21 mouse cellular contexts compared by ENCODE assay signal in the genomic region with DNA sequence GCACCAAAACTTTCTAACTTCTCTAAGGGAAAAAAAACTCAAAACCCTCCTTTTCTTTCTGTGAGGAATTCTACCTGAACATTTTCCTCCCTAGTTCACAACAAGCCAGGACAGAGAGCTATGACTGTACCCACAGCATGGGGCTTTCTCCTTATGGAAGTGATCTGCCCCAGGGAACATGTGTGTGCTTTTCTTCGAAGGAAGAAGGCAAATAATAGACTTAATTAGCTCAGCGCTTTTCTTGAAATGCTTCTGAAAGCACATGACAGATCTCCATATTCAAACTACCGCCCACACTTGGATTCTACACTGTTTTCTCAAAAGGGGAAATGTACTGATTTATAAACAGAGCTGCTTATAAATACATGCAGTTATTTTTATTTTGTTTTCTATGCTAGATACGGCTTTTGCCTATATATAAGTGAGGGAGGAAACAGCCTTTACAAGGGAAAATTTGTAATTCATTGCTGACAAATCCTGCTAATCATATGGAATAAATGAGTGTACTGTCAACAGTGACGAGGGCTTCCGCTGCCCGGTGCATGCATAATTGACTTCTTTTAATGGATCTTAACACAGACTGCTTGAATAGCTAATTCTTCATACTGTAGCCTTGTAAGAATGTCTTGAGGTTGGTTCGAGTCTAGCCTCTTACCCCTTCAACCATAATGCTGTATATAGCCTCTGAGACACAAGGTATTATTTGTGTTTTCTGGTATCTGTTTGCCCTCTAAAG.
DNase-seq lines count a peak whose midpoint lies in the region; ATAC-seq and TF ChIP-seq lines count a peak whose summit lies in the region.
"Had no signal": no experiment of that assay in that cellular context is flagged by ENCODE, and none has a peak within 500 bp of the region (broad histone marks: within the 10 kb centered on the region; RNA-seq: fewer than 3 reads in every experiment).

No protein-coding gene starts in this region.

- peaks cover 2% of the 10 kb centered on the region; the same call in 1 of the 2 replicates for H3K4me1 ChIP-seq in midbrain, embryonic 14.5 days (ENCODE audit: control insufficient read depth, insufficient read depth, low read length)
- H3K4me1 ChIP-seq in midbrain, embryonic 13.5 days (replicated peaks): peaks cover 5% of the 10 kb centered on the region; the same call in 1 of the 2 replicates
- H3K4me1 ChIP-seq in forebrain, embryonic 12.5 days: peaks cover 13% of the 10 kb centered on the region
- peaks cover 8% of the 10 kb centered on the region for H3K4me1 ChIP-seq in forebrain, embryonic 16.5 days (replicated peaks; ENCODE audit: control insufficient read depth, insufficient read depth, low read length)
- H3K4me1 ChIP-seq in kidney, embryonic 14.5 days (ENCODE audit: control insufficient read depth, insufficient read depth, low read length): no peaks in the 10 kb centered on the region
- H3K4me1 ChIP-seq: heart, embryonic 15.5 days; hindbrain, embryonic 13.5 days had no signal

- H3K36me3 ChIP-seq in midbrain, embryonic 14.5 days (ENCODE audit: control insufficient read depth, insufficient read depth, low read length): no peaks in the 10 kb centered on the region
- no peaks in the 10 kb centered on the region for H3K36me3 ChIP-seq in midbrain, embryonic 13.5 days
- H3K36me3 ChIP-seq in forebrain, embryonic 12.5 days (replicated peaks): no peaks in the 10 kb centered on the region
- H3K36me3 ChIP-seq in forebrain, embryonic 16.5 days (ENCODE audit: control insufficient read depth, insufficient read depth): no peaks in the 10 kb centered on the region
- H3K36me3 ChIP-seq in kidney, embryonic 14.5 days (ENCODE audit: control insufficient read depth, insufficient read depth, low read length): no peaks in the 10 kb centered on the region
- H3K36me3 ChIP-seq: embryonic facial prominence, embryonic 13.5 days; G1E; heart, embryonic 15.5 days; hindbrain, embryonic 13.5 days had no signal

- peak; percentile 27 for DNase-seq in midbrain, embryonic 14.5 days
- no peak for DNase-seq in neural tube, embryonic 10.5 days (ENCODE audit: extremely low spot score, low spot score)
- no peak for DNase-seq in layer of hippocampus, adult 2 months (ENCODE audit: low spot score in 2 of 2)
- DNase-seq: adrenal gland, adult 8-10 months; adrenal gland, postnatal 36 days; cerebellum, adult 11-12 months; cerebellum, adult 9-10 months; cerebellum, postnatal 25 days; gastrocnemius, postnatal 14 days; heart, adult 2 months; heart, postnatal 14 days had no signal

- H3K4me2 ChIP-seq in midbrain, embryonic 14.5 days (ENCODE audit: low read length): no peak overlapping the region
- no peak overlapping the region for H3K4me2 ChIP-seq in midbrain, embryonic 13.5 days (replicated peaks)
- H3K4me2 ChIP-seq in forebrain, embryonic 12.5 days: no peak overlapping the region
- H3K4me2 ChIP-seq in forebrain, embryonic 16.5 days (ENCODE audit: low read length): no peak overlapping the region
- H3K4me2 ChIP-seq in kidney, embryonic 14.5 days (replicated peaks; ENCODE audit: low read depth, low read length): no peak overlapping the region
- H3K4me2 ChIP-seq: embryonic facial prominence, embryonic 13.5 days; heart, embryonic 11.5 days; heart, embryonic 15.5 days; hindbrain, embryonic 13.5 days had no signal

- no peaks in the 10 kb centered on the region for H3K9me3 ChIP-seq in midbrain, embryonic 14.5 days (ENCODE audit: control insufficient read depth, low read length)
- H3K9me3 ChIP-seq in midbrain, embryonic 13.5 days: no peaks in the 10 kb centered on the region
- no peaks in the 10 kb centered on the region for H3K9me3 ChIP-seq in forebrain, embryonic 12.5 days
- no peaks in the 10 kb centered on the region for H3K9me3 ChIP-seq in forebrain, embryonic 16.5 days (ENCODE audit: control insufficient read depth, low read length)
- H3K9me3 ChIP-seq in kidney, embryonic 14.5 days (ENCODE audit: control insufficient read depth, low read length): no peaks in the 10 kb centered on the region
- H3K9me3 ChIP-seq: embryonic facial prominence, embryonic 13.5 days; heart, embryonic 15.5 days; hindbrain, embryonic 13.5 days had no signal

- no peak overlapping the region for H3K4me3 ChIP-seq in midbrain, embryonic 14.5 days (replicated peaks; ENCODE audit: low read depth, low read length)
- H3K4me3 ChIP-seq in midbrain, embryonic 13.5 days (replicated peaks): no peak overlapping the region
- H3K4me3 ChIP-seq in forebrain, embryonic 12.5 days (replicated peaks): no peak overlapping the region
- H3K4me3 ChIP-seq in forebrain, embryonic 16.5 days (replicated peaks; ENCODE audit: low read length): no peak overlapping the region
- no peak overlapping the region for H3K4me3 ChIP-seq in kidney, embryonic 14.5 days (ENCODE audit: low read length)
- no peak overlapping the region for H3K4me3 ChIP-seq in layer of hippocampus, adult 2 months
- H3K4me3 ChIP-seq: embryonic facial prominence, embryonic 13.5 days; heart, adult 2 months; heart, embryonic 15.5 days; hindbrain, embryonic 13.5 days had no signal

- TF ChIP-seq CTCF in layer of hippocampus, adult 2 months (conservative IDR thresholded peaks at IDR 0.05): no peak

- WGBS in midbrain, embryonic 14.5 days: 50% methylated on average over 8 of the region's 8 CpGs
- 48% methylated on average over 8 of the region's 8 CpGs for WGBS in midbrain, embryonic 13.5 days
- WGBS in forebrain, embryonic 12.5 days: 30% methylated on average over 8 of the region's 8 CpGs
- WGBS in forebrain, embryonic 16.5 days: 8% methylated on average over 8 of the region's 8 CpGs
- WGBS in kidney, embryonic 14.5 days: 78% methylated on average over 8 of the region's 8 CpGs

- no peak for ATAC-seq in midbrain, embryonic 14.5 days (ENCODE audit: low FRiP score, low TSS enrichment)
- no peak for ATAC-seq in midbrain, embryonic 13.5 days
- 0 out of 2 replicates have a peak, but pooled peaks have one; percentile 20 for ATAC-seq in forebrain, embryonic 12.5 days (ENCODE audit: low FRiP score)
- ATAC-seq in forebrain, embryonic 16.5 days: peak; percentile 88
- ATAC-seq in kidney, embryonic 14.5 days (ENCODE audit: low FRiP score, low TSS enrichment): no peak
- ATAC-seq: hindbrain, postnatal 0 days had no signal

- no peak overlapping the region for H3K27ac ChIP-seq in midbrain, embryonic 14.5 days (replicated peaks; ENCODE audit: low read depth, low read length)
- no peak overlapping the region for H3K27ac ChIP-seq in midbrain, embryonic 13.5 days
- no peak overlapping the region for H3K27ac ChIP-seq in forebrain, embryonic 12.5 days
- peak overlapping the region; percentile 50 for H3K27ac ChIP-seq in forebrain, embryonic 16.5 days (ENCODE audit: low read length)
- no peak overlapping the region for H3K27ac ChIP-seq in kidney, embryonic 14.5 days (ENCODE audit: low read depth, low read length)
- H3K27ac ChIP-seq in layer of hippocampus, adult 2 months: no peak overlapping the region
- H3K27ac ChIP-seq: embryonic facial prominence, embryonic 13.5 days; heart, adult 2 months; heart, embryonic 15.5 days; hindbrain, embryonic 13.5 days; hindbrain, postnatal 0 days had no signal

- H3K9ac ChIP-seq in midbrain, embryonic 14.5 days (replicated peaks; ENCODE audit: low read length): no peak overlapping the region
- H3K9ac ChIP-seq in midbrain, embryonic 13.5 days (replicated peaks): no peak overlapping the region
- H3K9ac ChIP-seq in forebrain, embryonic 12.5 days: no peak overlapping the region
- no peak overlapping the region for H3K9ac ChIP-seq in forebrain, embryonic 16.5 days (replicated peaks; ENCODE audit: low read depth, low read length)
- no peak overlapping the region for H3K9ac ChIP-seq in kidney, embryonic 14.5 days (ENCODE audit: low read depth, low read length)
- H3K9ac ChIP-seq: embryonic facial prominence, embryonic 13.5 days; heart, embryonic 15.5 days; hindbrain, embryonic 13.5 days had no signal

- H3K27me3 ChIP-seq in midbrain, embryonic 14.5 days (ENCODE audit: control insufficient read depth, insufficient read depth, low read length): no peaks in the 10 kb centered on the region
- no peaks in the 10 kb centered on the region for H3K27me3 ChIP-seq in midbrain, embryonic 13.5 days
- H3K27me3 ChIP-seq in forebrain, embryonic 12.5 days: no peaks in the 10 kb centered on the region
- H3K27me3 ChIP-seq in forebrain, embryonic 16.5 days (replicated peaks; ENCODE audit: control insufficient read depth, insufficient read depth, low read length): no peaks in the 10 kb centered on the region
- H3K27me3 ChIP-seq in kidney, embryonic 14.5 days (ENCODE audit: control insufficient read depth, insufficient read depth, low read length): no peaks in the 10 kb centered on the region
- H3K27me3 ChIP-seq: embryonic facial prominence, embryonic 13.5 days; heart, embryonic 15.5 days; hindbrain, embryonic 13.5 days had no signal

Comparison
In these comparisons a context has a peak if more than half of its experiments do, and no peak if none do; other contexts are left out.
1. ATAC-seq: peak in forebrain, embryonic 12.5 days (single experiment) and forebrain, embryonic 16.5 days (single experiment); none in midbrain, embryonic 14.5 days (single experiment), midbrain, embryonic 13.5 days (single experiment) and kidney, embryonic 14.5 days (single experiment).